Mouse (Mus musculus) yolk sac, embryonic 10.5 days (tissue): Measurements from ENCODE around the gene Eef1akmt4.
A peak's percentile ranks its signal among the peaks of the same experiment; 100 is the strongest.
"Not testable (repeated sequence)": the region's sequence is repeated elsewhere in the genome, so short reads cannot be mapped to it uniquely, and the experiment has no call there.

Source experiments
- DNase-seq: peaks from one replicate; pipeline ENCODE4 v3.0.0-alpha.2; 2017; ENCODE audit warnings: low spot score

Eef1akmt4 gene

DNA sequence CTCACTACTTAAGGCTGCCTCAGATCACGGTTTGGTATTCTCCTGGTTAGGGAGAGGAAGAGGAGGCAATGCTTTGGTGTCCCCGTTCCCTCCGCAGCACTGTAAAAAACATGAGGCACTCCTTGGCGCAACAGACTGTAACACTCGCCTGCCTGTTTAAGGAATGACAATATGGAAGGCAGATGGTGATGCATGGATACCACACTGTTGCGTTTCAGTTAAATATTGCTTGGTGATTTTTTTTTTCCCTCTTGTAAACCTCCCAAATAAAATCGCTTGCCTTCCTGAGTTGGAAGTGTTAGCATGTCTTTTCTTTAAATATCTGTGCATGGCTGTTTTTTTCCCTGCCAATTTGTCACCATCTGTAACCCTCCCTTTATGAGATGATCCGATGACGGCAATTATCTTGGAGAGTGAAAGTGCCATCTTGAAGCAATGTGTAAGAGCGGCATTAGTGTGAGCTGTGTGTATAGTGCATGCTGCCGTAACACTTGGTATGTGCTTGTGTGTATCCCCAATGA, 17.5 kb downstream of the Eef1akmt4 start:
- no peak for DNase-seq

DNA sequence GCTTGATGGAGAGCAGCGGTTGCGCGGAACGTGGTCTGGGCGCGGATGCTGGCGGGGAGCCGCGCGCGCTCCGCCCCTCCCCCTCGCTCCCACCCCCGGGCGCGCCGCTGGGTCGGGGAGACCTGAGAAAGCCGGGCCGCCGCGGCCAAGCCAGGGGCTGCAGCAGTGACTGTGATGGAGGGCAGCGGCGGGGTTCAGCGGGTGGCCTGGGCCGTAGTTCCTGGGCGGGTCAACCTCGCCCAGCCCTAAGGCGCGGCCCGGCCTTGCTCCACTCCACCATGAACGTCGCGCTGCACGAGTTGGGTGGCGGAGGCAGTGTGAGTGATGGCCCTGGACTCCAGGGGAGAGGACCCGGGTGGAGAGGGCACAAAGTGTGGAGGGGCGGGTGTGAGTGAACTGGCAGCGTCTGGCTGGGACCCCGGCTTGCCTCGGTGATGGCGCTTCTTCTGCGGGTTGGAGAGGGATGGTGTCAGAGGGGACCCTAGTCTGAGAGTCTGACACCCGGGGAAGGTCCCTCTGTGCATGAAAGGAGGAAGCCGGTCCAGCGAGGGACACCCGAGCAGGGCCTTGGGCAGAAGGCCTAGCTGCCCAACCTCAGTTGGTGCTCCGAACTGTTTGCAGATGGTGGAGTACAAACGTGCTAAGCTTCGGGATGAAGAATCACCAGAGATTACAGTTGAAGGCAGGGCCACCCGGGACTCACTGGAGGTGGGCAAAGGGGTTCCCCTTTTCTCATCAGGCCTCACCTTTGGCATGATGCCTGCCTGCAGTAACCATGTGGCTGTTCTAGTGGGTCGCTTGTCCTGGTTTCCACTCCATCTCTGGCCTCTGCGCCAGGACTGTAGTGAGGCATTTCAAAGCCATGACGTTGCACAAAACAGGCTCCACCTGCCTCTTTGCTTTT, 18.6 kb downstream of the Eef1akmt4 start, which contains the start of gene Ece2:
TSS of gene Ece2 (plus strand) at position 98 of the 904 bp plus-strand sequence.
- no peak for DNase-seq

DNA sequence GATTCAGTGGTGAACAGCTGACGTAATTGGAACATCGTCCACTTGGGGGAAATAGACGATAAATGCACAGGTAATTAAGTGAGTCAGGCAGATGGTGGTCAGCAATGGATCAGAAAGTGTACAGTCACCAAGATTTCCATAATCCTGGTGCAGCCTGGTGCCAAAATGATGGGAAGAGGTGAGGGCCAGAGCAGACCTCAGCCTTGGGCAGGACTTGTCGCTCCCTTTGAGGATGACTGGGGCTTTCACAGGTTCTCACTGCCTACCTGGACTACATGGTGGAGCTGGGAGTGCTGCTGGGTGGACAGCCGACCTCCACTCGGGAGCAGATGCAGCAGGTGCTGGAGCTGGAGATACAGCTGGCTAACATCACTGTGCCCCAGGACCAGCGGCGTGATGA, 26.0 kb downstream of the Eef1akmt4 start:
- no peak for DNase-seq

DNA sequence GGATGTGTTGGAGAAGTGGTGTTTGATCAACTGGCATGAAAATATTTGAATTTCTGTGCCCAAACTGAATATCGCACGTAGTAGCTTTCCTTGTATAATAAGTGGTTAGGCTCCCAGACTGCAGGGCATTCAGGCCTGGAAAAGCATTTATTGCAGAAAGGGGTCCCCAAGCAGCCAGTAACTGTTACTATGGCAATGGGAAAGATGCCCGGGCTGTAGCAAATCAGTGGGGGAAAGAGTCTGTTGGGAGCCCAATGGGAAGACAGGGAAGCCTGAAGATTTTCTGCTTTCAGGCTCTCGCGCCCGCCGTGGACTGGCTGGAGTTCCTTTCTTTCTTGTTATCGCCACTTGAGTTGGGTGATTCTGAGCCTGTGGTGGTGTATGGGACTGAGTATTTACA, 27.0 kb downstream of the Eef1akmt4 start:
- DNase-seq, result no peak

DNA sequence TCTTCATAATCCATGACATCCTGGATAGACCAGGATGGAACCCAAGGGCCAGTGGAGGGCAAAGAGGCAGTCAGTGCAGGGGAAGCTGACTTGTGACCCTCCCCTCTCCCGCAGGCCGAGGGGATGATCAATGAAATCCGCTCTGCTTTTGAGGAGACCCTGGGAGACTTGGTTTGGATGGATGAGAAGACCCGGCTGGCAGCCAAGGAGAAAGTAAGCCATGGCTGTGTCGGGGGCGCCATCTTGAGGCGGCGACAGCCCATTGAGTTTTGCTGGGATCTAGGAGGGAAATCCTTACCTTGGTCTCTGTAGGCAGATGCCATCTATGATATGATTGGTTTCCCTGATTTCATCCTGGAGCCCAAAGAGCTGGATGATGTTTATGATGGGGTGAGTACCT, 30.8 kb downstream of the Eef1akmt4 start:
- peak; percentile 37 for DNase-seq

DNA sequence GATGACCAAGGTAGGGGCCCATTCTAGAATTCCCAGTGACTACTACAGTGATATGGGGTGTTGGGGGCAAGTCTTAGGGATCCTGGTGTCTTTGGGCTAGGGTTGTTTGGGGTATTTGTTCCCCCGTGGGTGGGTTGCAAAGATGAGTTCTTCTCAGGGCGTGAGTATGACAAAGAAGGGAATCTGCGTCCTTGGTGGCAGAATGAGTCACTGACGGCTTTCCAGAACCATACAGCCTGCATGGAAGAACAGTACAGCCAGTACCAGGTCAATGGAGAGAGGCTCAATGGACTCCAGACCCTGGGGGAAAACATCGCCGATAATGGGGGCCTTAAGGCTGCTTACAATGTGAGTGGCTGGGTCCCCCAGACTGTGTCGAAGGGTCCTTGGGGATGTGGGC, 32.5 kb downstream of the Eef1akmt4 start:
- no peak for DNase-seq

DNA sequence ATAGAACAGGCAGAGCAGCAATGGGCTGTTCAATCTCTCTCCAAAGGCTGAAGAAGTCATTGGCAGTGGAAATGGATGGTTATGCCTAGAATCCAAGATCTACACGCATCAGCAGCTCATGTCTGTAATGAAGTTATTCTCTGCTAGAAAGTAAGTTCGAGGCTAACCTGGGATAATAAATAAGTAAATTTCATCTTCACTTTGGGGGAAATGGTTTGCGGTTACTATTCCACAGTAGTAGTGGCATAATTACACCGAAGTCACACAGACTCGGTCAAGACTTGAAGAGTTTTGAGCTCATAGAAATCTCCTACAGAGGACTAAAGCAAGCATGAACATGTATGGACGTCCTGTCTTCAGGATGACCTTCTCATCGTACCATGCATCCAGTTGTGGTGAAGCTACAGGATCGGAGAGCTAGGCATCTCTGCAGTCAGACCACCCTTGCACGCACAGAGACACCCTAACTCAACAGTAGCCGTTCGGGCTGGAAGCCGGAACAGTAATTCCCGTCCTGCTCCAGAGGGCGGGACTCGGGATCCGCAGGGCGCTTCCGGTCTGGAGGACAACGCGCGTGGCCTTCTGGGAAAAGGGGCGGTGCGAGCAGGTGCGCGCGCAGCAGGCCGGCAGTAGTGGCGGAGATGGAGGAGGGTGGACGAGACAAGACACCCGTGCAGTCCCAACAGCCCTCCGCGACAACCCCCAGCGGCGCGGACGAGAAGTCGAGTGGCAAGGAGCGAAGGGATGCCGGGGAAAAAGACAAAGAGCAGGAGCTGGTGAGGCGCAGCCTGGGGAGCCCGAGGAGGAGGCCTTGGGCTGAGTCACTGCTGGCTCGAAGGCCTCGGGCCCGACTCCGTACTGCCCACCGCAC, 39.9 kb downstream of the Eef1akmt4 start, which contains the start of gene Psmd2:
TSS of gene Psmd2 (plus strand) at position 577 of the 871 bp plus-strand sequence.
- peak; percentile 94 for DNase-seq

DNA sequence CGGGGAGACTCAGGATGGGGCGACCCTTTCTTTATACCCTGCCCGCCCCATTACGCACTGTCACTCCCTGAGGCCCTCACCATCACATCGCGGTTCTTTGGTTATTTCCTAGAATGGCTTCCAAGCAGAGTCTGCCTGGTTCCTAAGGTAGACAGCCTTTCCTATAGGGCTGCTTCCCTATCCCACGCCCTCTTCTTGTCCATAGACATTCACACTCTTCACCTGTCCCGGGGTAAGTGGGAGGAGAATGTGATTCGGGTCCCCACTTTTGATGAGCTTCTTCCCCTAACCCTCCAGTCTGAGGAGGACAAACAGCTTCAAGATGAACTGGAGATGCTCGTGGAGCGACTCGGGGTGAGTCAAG, 40.5 kb downstream of the Eef1akmt4 start:
- no peak for DNase-seq

DNA sequence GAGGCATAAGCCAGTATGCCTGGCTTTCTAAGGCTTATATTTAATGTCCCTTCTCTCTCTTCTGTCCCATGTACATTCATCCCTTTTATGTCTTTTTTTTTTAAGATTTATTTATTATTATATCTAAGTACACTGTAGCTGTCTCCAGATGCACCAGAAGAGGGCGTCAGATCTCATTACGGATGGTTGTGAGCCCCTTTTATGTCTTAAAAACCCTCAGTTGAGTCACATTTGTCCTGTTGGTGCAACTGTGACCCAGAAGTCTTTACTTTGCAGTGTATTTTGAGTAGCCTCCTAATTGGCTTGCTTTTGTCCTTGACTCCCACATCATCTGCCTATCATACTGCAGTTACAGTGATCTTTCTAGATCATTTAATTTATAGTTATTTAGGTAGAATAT, 41.9 kb downstream of the Eef1akmt4 start:
- DNase-seq, result no peak

DNA sequence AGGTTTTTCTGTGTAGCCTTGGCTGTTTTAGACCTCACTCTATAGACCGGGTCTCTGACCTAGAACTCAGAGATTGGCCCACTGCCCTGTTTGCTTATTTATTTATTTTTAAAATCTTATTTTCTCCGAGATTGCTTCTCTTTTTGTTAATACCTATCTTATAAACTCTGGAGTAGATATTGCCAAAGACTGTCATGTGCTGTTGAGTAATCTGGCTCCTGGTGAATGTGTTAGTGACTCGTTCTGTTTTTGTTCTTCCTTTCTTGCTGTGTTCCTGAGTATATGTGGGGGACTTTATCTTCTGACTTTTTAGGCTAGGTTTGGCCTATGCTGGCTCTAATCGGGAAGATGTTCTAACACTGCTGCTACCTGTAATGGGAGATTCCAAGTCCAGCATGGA, 46.3 kb downstream of the Eef1akmt4 start:
- no peak for DNase-seq

DNA sequence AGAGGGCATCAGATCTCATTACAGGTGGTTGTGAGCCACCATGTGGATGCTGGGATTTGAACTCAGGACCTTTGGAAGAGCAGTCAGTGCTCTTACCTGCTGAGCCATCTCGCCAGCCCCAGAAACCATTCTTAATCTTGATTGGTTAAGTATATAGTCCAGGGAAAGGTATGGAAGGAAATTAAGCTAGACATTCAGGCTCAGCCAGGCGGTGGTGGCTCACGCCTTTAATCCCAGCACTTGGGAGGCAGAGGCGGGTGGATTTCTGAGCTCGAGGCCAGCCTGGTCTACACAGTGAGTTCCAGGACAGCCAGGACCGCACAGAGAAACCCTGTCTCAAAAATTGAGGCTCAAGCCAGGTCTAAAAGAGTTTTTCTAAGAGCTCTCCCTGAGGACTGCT, 56.6 kb downstream of the Eef1akmt4 start, which contains the start of gene Eif4g1:
TSS of gene Eif4g1 (plus strand) at position 301 of the 400 bp plus-strand sequence.
- not testable (repeated sequence) for DNase-seq
